Mouse (Mus musculus) induced T-regulatory cell, adult 2 months (primary cell): ENCODE measurements around the gene Actrt3.
"Not testable (repeated sequence)": the region's sequence is repeated elsewhere in the genome, so short reads cannot be mapped to it uniquely, and the experiment has no call there.

Experiments used
- DNase-seq: peaks from one replicate; pipeline ENCODE4 v3.0.0-alpha.2; 2012; ENCODE audit warnings: low read depth

Actrt3 gene

GRCm38 (mm10) chr3:30573549-30573948 lies 26.2 kb downstream of the Actrt3 start:
- DNase-seq = no peak

DNA sequence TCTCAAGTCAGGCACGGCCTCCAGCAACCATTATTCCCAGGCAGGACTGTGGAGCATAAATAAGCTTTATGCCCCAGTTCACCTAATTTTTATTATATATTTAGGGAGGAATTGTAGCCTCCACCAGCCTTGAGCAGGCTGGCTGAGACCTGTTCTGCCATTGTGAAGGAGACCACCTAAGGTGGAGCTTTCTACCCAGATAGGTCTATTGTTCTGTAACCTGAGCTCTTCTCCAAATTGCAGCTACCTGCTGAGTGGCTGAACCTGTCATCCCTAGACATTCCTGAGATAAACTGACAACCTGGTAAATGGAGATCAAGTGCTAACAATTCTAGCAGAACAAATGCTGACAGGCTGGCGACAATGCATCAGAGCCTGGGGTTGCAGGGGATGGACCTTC lies 33.4 kb downstream of the Actrt3 start:
- not testable (repeated sequence) for DNase-seq

DNA sequence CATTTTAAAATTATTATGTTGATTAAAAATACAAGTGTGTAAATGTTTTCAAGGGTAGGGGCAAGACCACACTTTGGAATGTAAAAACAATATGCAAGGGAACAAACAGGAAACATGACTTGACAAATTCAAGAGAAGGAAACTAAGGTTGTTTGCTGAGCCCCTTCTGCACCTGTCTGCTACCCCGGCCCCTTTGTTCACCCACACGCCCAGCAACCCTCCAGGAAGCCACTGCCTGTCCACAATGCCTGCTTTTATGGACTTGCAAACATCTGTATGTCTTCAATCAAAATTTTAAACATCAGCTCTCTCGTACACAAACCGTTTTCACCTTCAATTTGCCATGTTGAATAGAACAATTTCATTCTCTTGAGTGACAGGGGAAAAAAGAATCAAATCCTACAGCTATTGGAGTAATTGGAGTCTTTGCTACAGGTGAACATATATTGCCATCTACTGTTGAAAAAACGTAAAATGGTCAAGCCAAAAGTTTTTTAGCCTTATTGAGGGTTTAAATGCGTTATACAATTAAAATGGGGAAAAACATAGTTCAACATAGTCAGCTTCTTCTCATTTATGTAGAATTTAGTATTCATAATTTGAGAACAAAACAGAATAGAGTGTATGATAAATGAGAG lies 38.9 kb downstream of the Actrt3 start:
- no peak for DNase-seq

DNA sequence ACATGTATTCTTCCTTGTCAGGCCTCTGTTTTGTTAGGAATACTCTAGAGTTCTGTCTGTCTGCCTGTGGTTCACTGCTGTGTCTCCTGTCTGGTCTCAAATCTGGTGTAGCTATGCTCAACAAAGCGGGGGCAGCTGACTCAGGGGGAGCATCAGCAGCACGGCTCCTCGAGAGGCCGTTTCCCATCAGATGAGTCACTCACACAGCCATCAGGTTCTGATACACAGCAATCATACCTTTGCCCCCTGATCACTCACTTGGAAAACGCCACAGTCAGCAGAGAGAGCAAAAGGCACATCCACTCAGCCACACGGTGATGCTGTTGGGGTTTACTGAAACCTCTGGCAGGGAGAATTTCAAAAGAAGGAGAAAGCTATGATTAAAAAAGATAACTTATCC lies 46.0 kb downstream of the Actrt3 start:
- DNase-seq = no peak

- DNase-seq = peak; percentile 8
Observed at GRCm38 (mm10) chr3:30550218-30550617, 49.5 kb downstream of the Actrt3 start.

- DNase-seq = no peak
Observed at GRCm38 (mm10) chr3:30548928-30549327, 50.8 kb downstream of the Actrt3 start.

DNA sequence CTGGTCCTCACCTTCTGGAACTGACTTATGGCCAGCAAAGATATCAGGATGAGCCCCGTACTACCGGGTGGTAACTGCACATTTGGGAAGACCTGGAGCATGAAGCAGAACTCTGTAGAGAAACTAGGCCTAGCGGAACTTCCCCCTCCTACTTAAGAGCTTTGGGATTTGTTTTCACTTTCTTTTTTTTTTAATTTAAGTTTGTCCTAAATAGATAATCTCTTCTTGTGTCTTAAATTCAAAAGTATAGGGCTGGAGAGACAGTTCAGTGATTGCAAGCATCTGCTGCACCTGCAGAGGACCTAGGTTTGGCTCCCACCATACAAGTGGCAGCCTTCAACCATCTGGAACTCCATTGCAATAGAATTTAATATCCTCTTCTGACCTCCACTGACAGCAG lies 51.8 kb downstream of the Actrt3 start, which contains the start of gene Mecom:
TSS of gene Mecom (minus strand) at position 101 of the 400 bp plus-strand sequence.
- DNase-seq = no peak
